Mouse (Mus musculus) small intestine, adult 10 weeks (tissue): ENCODE data around the gene Gm6164. TPM values are rescaled to one million over a fixed set of nuclear protein-coding genes. Genes with fewer than 3 reads are reported as not detected.

Source experiments
- polyA plus RNA-seq: library from polyadenylated mRNA; stranded (reverse); fragments of 350-450 nt; fragmentation: Illumina TruSeq; extraction: RNeasy Lipid Tissue Mini Kit (QIAGEN cat#74804); gene quantifications from one replicate; pipeline ENCODE4 v1.2.3, GENCODE M21; 2014; ENCODE audit warnings: low replicate concordance

Gm6164 gene
- polyA plus RNA-seq, result not detected

DNA sequence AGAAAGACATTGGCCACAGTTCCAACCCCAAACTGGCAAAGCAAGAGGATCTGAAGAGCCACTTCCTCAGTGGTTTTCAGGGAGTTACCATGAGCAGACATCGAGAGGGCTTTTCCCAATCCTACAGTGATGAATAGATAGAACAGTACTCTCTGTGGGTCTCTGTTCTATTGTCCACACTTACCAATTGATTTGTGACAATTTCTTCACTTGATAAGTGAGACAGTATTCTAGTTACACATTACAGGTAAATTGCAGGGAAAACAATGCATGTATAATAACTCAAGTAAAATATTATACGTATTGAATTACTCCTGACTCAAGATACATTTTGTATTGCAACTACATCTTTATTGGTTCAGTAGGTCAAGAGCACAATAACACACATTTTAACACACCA lies at the start of gene Gm6164:
Gene Gm6164 (minus strand): TSS at position 101 of the 400 bp plus-strand sequence.

DNA sequence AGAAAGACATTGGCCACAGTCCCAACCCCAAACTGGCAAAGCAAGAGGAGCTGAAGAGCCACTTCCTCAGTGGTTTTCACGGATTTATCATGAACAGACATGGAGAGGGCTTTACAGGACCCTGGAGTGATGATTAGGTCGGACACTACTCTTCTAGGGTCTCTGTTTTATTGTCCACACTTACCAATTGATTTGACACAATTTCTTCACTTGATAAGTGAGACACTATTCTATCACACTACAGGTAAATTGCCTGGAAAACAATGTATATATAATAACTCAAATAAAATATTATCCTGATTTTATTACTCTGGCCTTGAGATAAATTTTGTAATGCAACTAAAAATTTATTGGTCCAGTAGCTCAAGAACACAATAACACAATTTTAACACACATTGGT lies 28.3 kb upstream of the Gm6164 start, which contains the start of gene Gm4498:
Gene Gm4498 (minus strand): TSS at position 101 of the 400 bp plus-strand sequence.

DNA sequence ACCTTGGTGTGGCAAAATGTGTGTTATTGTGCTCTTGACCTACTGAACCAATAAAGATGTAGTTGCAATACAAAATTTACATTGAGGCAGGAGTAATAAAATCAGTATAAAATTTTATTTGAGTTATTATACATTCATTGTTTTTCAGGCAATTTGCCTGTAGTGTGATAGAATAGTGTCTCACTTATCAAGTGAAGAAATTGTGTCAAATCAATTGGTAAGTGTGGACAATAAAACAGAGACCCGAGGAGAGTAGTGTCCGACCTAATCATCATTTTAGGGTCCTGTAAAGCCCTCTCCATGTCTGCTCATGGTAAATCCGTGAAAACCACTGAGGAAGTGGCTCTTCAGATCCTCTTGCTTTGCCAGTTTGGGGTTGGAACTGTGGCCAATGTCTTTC lies 12.0 kb downstream of the Gm6164 start, which contains the start of gene Vmn1r95:
Gene Vmn1r95 (plus strand): TSS at position 301 of the 400 bp plus-strand sequence.

DNA sequence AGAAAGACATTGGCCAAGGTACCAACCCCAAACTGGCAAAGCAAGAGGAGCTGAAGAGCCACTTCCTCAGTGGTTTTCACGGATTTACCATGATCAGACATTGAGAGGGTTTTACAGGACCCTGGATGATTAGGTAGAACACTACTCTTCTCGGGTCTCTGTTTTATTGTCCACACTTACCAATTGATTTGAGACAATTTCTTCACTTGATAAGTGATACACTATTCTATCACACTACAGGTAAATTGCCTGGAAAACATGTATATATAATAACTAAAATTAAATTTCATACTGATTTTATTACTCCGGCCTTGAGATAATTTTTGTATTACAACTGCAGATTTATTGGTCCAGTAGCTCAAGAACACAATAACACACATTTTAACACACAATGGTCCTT lies 37.1 kb downstream of the Gm6164 start, which contains the start of gene Vmn1r94:
Gene Vmn1r94 (minus strand): TSS at position 101 of the 400 bp plus-strand sequence.

Other genes starting within 250 kb of the Gm6164 start
- gene Ceacam20, start 240.2 kb downstream of the Gm6164 start, polyA plus RNA-seq, result 63.7 TPM
- gene Nlrp9b, start 214.1 kb downstream of the Gm6164 start, polyA plus RNA-seq, result 150 TPM
- gene Vmn1r91, start 105.9 kb downstream of the Gm6164 start, polyA plus RNA-seq, result 0.67 TPM
- gene Gm16442, start 83.0 kb downstream of the Gm6164 start, polyA plus RNA-seq, result not detected
- not detected for gene Vmn1r93, start 66.5 kb downstream of the Gm6164 start, polyA plus RNA-seq
- gene Vmn1r94, start 37.2 kb downstream of the Gm6164 start, polyA plus RNA-seq, result not detected
- gene Vmn1r95, start 11.9 kb downstream of the Gm6164 start, polyA plus RNA-seq, result not detected
- not detected for gene Gm4498, start 28.2 kb upstream of the Gm6164 start, polyA plus RNA-seq
- not detected for gene Gm5890, start 57.2 kb upstream of the Gm6164 start, polyA plus RNA-seq
- not detected for gene Gm4133, start 128.5 kb upstream of the Gm6164 start, polyA plus RNA-seq
- gene Gm5728, start 169.8 kb upstream of the Gm6164 start, polyA plus RNA-seq, result not detected
- not detected for gene Vmn1r100, start 212.3 kb upstream of the Gm6164 start, polyA plus RNA-seq
- gene Vmn1r101, start 237.0 kb upstream of the Gm6164 start, polyA plus RNA-seq, result not detected